Mouse (Mus musculus) thymus, postnatal 25 days (tissue): ENCODE measurements around the gene Olfr1260.

Experiments used
- DNase-seq: peaks from one replicate; pipeline ENCODE4 v3.0.0; 2022

Olfr1260 gene

DNA sequence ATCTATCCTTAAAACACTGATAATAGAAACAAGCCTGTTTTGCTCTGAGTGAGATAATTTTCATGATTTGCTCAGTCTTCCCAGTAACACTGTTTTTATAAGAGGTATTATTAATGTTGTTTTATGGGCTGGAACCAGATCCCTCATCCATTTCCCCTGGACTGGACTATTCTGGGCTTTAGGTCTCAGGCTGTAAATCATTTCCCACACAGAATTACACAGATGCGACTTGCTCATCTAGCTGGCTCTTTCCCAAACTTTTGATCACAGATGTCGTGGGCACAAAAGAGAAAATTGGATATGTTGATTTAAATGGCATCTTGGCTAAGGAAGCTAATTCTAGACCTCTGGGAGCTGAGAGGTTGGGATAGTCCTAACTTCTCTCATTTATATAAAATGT, at the start of gene Olfr1260:
TSS of gene Olfr1260 (plus strand) at position 157 of the 400 bp plus-strand sequence.
- no peak for DNase-seq

DNA sequence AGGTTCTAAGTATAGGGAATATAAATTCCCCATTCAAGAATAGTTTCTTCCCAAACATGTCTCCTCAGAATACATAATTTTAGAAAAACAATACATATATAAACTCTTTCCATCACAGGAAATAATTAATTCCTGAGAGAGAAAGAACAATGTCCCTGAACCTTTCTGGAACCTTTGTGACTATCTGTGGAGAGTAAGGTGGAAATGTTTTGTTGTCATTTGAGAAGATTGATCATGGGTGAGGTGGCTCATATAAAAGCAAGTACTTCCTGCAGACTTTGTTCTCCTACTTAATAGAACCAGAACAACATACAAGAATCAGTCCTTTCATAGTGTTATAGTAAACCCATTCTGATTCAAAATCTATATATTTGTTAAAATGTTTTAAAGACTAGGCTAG, 47.1 kb upstream of the Olfr1260 start, which contains the start of gene Olfr1258:
TSS of gene Olfr1258 (plus strand) at position 301 of the 400 bp plus-strand sequence.
- no peak for DNase-seq

DNA sequence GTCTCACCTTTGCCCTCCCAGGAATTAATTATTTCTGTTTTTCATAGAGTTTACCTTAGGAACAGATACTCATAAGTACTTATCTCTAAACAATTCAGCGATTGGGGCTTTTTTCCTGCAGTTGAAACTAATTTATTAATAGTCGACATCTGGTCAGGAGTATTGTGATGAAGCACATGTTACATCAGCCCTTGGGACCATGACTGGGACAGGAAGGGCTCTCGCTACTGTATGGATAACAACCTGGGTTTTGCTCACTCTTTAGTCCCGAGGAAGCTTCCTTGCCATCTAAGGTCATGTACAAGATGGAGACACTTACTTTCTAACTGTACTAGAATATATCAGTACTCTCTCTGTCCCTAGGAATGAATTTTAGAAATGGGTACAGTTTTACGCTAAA, 25.6 kb upstream of the Olfr1260 start, which contains the start of gene Olfr1259:
TSS of gene Olfr1259 (minus strand) at position 101 of the 400 bp plus-strand sequence.
- DNase-seq, result no peak

DNA sequence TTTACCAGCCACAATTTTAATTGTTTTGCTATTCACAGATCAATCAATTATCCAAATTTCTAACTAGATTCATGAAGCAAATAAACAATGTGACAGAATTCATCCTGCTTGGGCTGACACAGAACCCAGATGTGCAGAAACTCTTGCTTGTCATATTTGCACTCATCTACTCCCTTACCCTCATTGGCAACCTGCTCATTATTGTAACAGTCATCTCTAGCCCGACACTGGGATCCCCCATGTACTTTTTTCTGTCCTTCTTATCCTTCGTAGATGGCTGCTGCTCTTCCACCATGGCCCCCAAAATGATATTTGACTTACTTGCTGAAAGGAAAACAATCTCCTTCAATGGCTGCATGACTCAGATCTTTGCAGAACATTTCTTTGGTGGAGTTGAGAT, 3.6 kb downstream of the Olfr1260 start:
- DNase-seq, result no peak

DNA sequence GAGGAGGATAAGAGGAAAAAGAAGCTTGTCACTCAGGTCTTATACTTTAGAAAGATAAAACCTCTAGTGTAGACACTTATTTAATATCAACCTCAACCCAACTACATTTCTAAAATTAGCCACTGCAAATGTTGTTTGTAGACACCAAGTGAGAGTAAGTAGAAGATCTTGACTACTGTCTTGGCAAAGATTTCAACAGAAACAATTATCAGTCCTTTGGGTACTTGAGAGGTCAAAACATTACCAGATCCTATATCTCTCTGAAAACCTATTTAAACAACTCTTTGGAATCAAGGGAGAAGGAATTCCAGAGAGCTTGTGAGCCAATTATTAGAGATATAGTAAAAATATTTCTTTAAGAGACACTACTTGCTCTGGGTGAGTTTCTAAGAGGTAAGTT, 16.8 kb downstream of the Olfr1260 start, which contains the start of gene Olfr1261:
TSS of gene Olfr1261 (plus strand) at position 301 of the 400 bp plus-strand sequence.
- no peak for DNase-seq

DNA sequence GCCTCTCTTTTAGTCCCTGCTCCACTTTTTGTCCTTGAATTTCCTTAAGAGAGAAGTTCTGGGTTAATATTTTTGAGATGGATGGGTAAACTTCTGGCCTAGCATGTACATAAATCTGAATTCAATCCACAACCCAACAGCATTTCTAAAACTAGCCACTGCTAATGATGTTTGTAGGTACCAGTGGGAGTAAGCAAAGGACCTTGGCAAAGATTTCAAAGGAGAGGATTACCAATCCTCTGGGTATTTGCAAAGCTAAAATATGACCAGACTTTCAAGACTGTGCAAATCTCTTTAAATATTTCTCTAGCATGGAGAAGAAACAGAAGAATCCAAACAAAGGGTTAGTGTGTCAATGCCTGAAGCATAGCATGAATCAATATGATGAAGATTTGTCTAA, 25.7 kb downstream of the Olfr1260 start, which contains the start of gene Olfr1262:
TSS of gene Olfr1262 (plus strand) at position 301 of the 400 bp plus-strand sequence.
- DNase-seq, result no peak

DNA sequence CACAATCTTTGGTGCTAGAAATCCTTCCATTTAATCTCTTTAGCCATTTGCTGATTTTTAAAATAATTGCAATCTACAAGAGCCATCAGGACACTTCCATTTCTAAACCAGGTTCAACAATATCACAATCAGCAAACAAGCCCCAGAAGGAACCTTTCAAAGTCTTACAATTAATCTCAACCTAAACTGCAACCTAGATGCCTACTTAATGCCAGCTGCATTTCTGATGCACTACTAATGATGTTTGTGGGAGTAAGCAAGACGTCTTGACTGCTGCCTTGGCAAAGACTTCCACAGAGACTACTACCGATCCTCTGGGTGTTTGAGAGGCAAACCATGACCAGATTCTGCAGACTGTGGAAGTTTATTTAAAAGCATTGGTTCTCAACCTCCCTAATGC, 37.7 kb downstream of the Olfr1260 start, which contains the start of gene Olfr1263:
TSS of gene Olfr1263 (plus strand) at position 301 of the 400 bp plus-strand sequence.
- no peak for DNase-seq

DNA sequence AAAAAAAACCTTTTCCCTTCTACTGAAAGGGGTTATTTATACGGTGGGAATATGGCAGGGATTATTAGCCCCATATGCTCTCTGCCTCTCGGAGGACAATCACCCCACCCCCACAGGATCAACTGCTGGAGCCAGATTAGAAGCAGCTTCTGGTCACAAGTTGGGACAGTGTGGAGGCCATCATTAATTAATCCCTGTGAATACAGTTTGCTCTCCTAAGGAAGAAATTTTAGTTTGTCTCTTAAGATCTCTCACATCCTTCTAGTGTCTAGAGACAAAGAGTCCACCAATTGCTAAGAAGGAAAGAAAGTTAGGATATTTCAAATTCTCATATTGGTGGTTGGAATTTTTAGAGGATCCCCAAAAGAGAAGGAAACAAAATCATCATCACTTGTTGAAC, 51.3 kb downstream of the Olfr1260 start, which contains the start of gene Olfr1264:
TSS of gene Olfr1264 (minus strand) at position 101 of the 400 bp plus-strand sequence.
- DNase-seq, result no peak
